Mouse (Mus musculus) heart, embryonic 15.5 days (tissue): ENCODE results near the gene Sycp1. TPM values are rescaled to one million over a fixed set of nuclear protein-coding genes. Genes with fewer than 3 reads are reported as not detected.

Experiments
- ATAC-seq: fragments of 200-750 bp; cut with Nextera tagmentation; replicated peaks from 2 replicates; pipeline ENCODE4 v1.8.0; 2017; ENCODE audit warnings: low read depth, moderate TSS enrichment; ENCODE audit not compliant: insufficient number of reproducible peaks, insufficient read depth, low FRiP score
- H3K27ac ChIP-seq: fragments of 300-500 bp; sonication (generic); 2 replicates; pipeline ENCODE4 v1.5.1; 2015; ENCODE audit warnings: mild to moderate bottlenecking, inconsistent platforms
- H3K27me3 ChIP-seq: fragments of 300-500 bp; sonication (generic); 2 replicates; pipeline ENCODE4 v1.6.1; 2015; ENCODE audit warnings: inconsistent platforms
- H3K36me3 ChIP-seq: fragments of 300-500 bp; sonication (generic); 2 replicates; pipeline ENCODE4 v1.6.1; 2015; ENCODE audit warnings: mild to moderate bottlenecking, inconsistent platforms
- H3K4me1 ChIP-seq: fragments of 300-500 bp; sonication (generic); replicated peaks from 2 replicates; pipeline ENCODE4 v1.6.1; 2015; ENCODE audit warnings: inconsistent platforms
- H3K4me2 ChIP-seq: fragments of 300-500 bp; sonication (generic); 2 replicates; pipeline ENCODE4 v1.6.1; 2015; ENCODE audit warnings: inconsistent platforms, mild to moderate bottlenecking, moderate library complexity
- H3K4me3 ChIP-seq: fragments of 300-500 bp; sonication (generic); 2 replicates; pipeline ENCODE4 v1.5.1; 2015; ENCODE audit warnings: mild to moderate bottlenecking, inconsistent platforms
- H3K9ac ChIP-seq: fragments of 300-500 bp; sonication (generic); 2 replicates; pipeline ENCODE4 v1.6.1; 2015; ENCODE audit warnings: mild to moderate bottlenecking, inconsistent platforms
- H3K9me3 ChIP-seq: fragments of 300-500 bp; sonication (generic); replicated peaks from 2 replicates; pipeline ENCODE4 v1.6.1; 2016; ENCODE audit warnings: inconsistent platforms
- WGBS: fragments of 180-500 bp; shearing (Covaris S2); methylation state at CpG from one replicate; pipeline ENCODE4 v1.1.7; 2015; ENCODE audit warnings: mixed read lengths; 5-methylcytosine and 5-hydroxymethylcytosine counted together
- polyA plus RNA-seq: library from polyadenylated mRNA; unstranded; fragments of >200 nt; fragmentation: Nextera tagmentation; extraction: Ambion mirVana; gene quantifications from 2 replicates; pipeline ENCODE4 v1.2.1, GENCODE M21; 2015

The Sycp1 gene
- polyA plus RNA-seq, 1 experiment from 2014 or later: not detected

- no peak for ATAC-seq
- no peak overlapping the region for H3K27ac ChIP-seq
- H3K4me3 ChIP-seq: no peak overlapping the region
- no peaks in the 10 kb centered on the region for H3K9me3 ChIP-seq
- no peaks in the 10 kb centered on the region for H3K36me3 ChIP-seq
- no peak overlapping the region for H3K9ac ChIP-seq
- no peak overlapping the region for H3K4me2 ChIP-seq
- 83% methylated on average over 3 of the region's 3 CpGs for WGBS
- H3K27me3 ChIP-seq: no peaks in the 10 kb centered on the region
- H3K4me1 ChIP-seq: no peaks in the 10 kb centered on the region
These were observed 10.4 kb upstream of the Sycp1 start for GRCm38 (mm10) chr3:102946312-102946711.

GRCm38 (mm10) chr3:102938100-102938499, 2.2 kb upstream of the Sycp1 start:
- Histone ChIP-seq H3K4me2 (no peak overlapping the region), H3K4me3 (no peak overlapping the region), H3K27me3 (no peaks in the 10 kb centered on the region), H3K36me3 (no peaks in the 10 kb centered on the region), H3K9me3 (no peaks in the 10 kb centered on the region), H3K4me1 (no peaks in the 10 kb centered on the region), H3K27ac (no peak overlapping the region), H3K9ac (no peak overlapping the region)
- 79% methylated on average over 1 of the region's 1 CpGs for WGBS
- ATAC-seq: no peak

- Histone ChIP-seq H3K4me2 (no peak overlapping the region), H3K4me3 (no peak overlapping the region), H3K4me1 (no peaks in the 10 kb centered on the region), H3K27me3 (no peaks in the 10 kb centered on the region), H3K27ac (no peak overlapping the region), H3K9ac (no peak overlapping the region), H3K36me3 (no peaks in the 10 kb centered on the region), H3K9me3 (no peaks in the 10 kb centered on the region)
- ATAC-seq: no peak
- WGBS: 94% methylated on average over 1 of the region's 1 CpGs
These were observed 36.8 kb downstream of the Sycp1 start for GRCm38 (mm10) chr3:102899136-102899535.

GRCm38 (mm10) chr3:102880529-102880928, 55.4 kb downstream of the Sycp1 start:
- Histone ChIP-seq H3K9ac (no peak overlapping the region), H3K4me2 (no peak overlapping the region), H3K4me3 (no peak overlapping the region), H3K36me3 (no peaks in the 10 kb centered on the region), H3K9me3 (no peaks in the 10 kb centered on the region), H3K27me3 (no peaks in the 10 kb centered on the region), H3K27ac (no peak overlapping the region), H3K4me1 (no peaks in the 10 kb centered on the region)
- ATAC-seq: no peak
- 74% methylated on average over 4 of the region's 4 CpGs for WGBS

GRCm38 (mm10) chr3:102848661-102849060, 87.2 kb downstream of the Sycp1 start:
- no peaks in the 10 kb centered on the region for H3K9me3 ChIP-seq
- H3K27ac ChIP-seq: no peak overlapping the region
- no peak for ATAC-seq
- H3K4me1 ChIP-seq: no peaks in the 10 kb centered on the region
- H3K9ac ChIP-seq: no peak overlapping the region
- no peak overlapping the region for H3K4me2 ChIP-seq
- no peaks in the 10 kb centered on the region for H3K36me3 ChIP-seq
- H3K27me3 ChIP-seq: no peaks in the 10 kb centered on the region
- H3K4me3 ChIP-seq: no peak overlapping the region

GRCm38 (mm10) chr3:102842386-102842785, 93.5 kb downstream of the Sycp1 start:
- Histone ChIP-seq H3K9me3 (no peaks in the 10 kb centered on the region), H3K4me2 (no peak overlapping the region), H3K27me3 (no peaks in the 10 kb centered on the region), H3K4me1 (no peaks in the 10 kb centered on the region), H3K4me3 (no peak overlapping the region), H3K36me3 (no peaks in the 10 kb centered on the region), H3K9ac (no peak overlapping the region), H3K27ac (no peak overlapping the region)
- WGBS: 26% methylated on average over 1 of the region's 1 CpGs
- ATAC-seq: no peak

- Histone ChIP-seq H3K27ac (no peak overlapping the region), H3K4me1 (no peaks in the 10 kb centered on the region), H3K27me3 (0 out of 2 replicates have a peak, but pooled peaks cover 8% of the 10 kb centered on the region), H3K36me3 (no peaks in the 10 kb centered on the region), H3K4me2 (no peak overlapping the region), H3K9ac (no peak overlapping the region), H3K4me3 (no peak overlapping the region), H3K9me3 (no peaks in the 10 kb centered on the region)
- no peak for ATAC-seq
- 7% methylated on average over 3 of the region's 3 CpGs for WGBS
These were observed 132.0 kb downstream of the Sycp1 start for GRCm38 (mm10) chr3:102803937-102804336.

- Histone ChIP-seq H3K27ac (no peak overlapping the region), H3K4me2 (no peak overlapping the region), H3K9ac (no peak overlapping the region), H3K4me1 (no peaks in the 10 kb centered on the region), H3K27me3 (no peaks in the 10 kb centered on the region), H3K4me3 (no peak overlapping the region), H3K9me3 (no peaks in the 10 kb centered on the region), H3K36me3 (no peaks in the 10 kb centered on the region)
- no peak for ATAC-seq
- WGBS: 25% methylated on average over 4 of the region's 4 CpGs
These were observed 148.5 kb downstream of the Sycp1 start for GRCm38 (mm10) chr3:102787369-102787768.

GRCm38 (mm10) chr3:102782618-102783017, 153.3 kb downstream of the Sycp1 start, which contains the start of gene Tshb:
Gene Tshb (minus strand): TSS chr3:102782718.
- Histone ChIP-seq H3K27ac (no peak within 1 kb of the TSS), H3K4me2 (no peak within 1 kb of the TSS), H3K9ac (no peak within 1 kb of the TSS), H3K4me1 (no peaks in the 10 kb centered on the region), H3K36me3 (no peaks in the 10 kb centered on the region), H3K27me3 (no peaks in the 10 kb centered on the region), H3K9me3 (no peaks in the 10 kb centered on the region), H3K4me3 (no peak within 1 kb of the TSS)
- WGBS: 64% methylated on average over 2 of the region's 2 CpGs
- no peak for ATAC-seq

- H3K27ac ChIP-seq: no peak overlapping the region
- no peak overlapping the region for H3K4me3 ChIP-seq
- H3K9me3 ChIP-seq: no peaks in the 10 kb centered on the region
- 81% methylated on average over 4 of the region's 4 CpGs for WGBS
- no peak for ATAC-seq
- H3K9ac ChIP-seq: no peak overlapping the region
- H3K36me3 ChIP-seq: no peaks in the 10 kb centered on the region; the same call in 1 of the 2 replicates
- H3K27me3 ChIP-seq: no peaks in the 10 kb centered on the region
- H3K4me2 ChIP-seq: no peak overlapping the region
- H3K4me1 ChIP-seq: no peaks in the 10 kb centered on the region
These were observed 162.9 kb downstream of the Sycp1 start for GRCm38 (mm10) chr3:102773018-102773417.
